ENCODE assay signal across 11 mouse cellular contexts in genomic region chr8:47241421-47242078, GRCm38 (mm10).
A peak's percentile ranks its signal among the peaks of the same experiment; 100 is the strongest.
DNase-seq lines count a peak whose midpoint lies in the region; ATAC-seq lines count a peak whose summit lies in the region.
"Had no signal": no experiment of that assay in that cellular context is flagged by ENCODE, and none has a peak within 500 bp of the region (broad histone marks: within the 10 kb centered on the region; RNA-seq: fewer than 3 reads in every experiment).

No protein-coding gene starts in this region.

- peak overlapping the region; percentile 59; the same call in 1 of the 2 replicates for H3K4me2 ChIP-seq in kidney, embryonic 15.5 days
- peak overlapping the region; percentile 64 for H3K4me2 ChIP-seq in embryonic facial prominence, embryonic 14.5 days (ENCODE audit: low read depth, low read length)
- peak overlapping the region; percentile 66 for H3K4me2 ChIP-seq in hindbrain, embryonic 16.5 days (ENCODE audit: low read length)
- peak overlapping the region; percentile 60 for H3K4me2 ChIP-seq in neural tube, embryonic 13.5 days

- no peaks in the 10 kb centered on the region for H3K27me3 ChIP-seq in kidney, embryonic 15.5 days
- no peaks in the 10 kb centered on the region for H3K27me3 ChIP-seq in embryonic facial prominence, embryonic 14.5 days (replicated peaks; ENCODE audit: control insufficient read depth, insufficient read depth, low read length)
- H3K27me3 ChIP-seq in hindbrain, embryonic 16.5 days (replicated peaks; ENCODE audit: control insufficient read depth, insufficient read depth, low read length), result no peaks in the 10 kb centered on the region
- no peaks in the 10 kb centered on the region for H3K27me3 ChIP-seq in neural tube, embryonic 13.5 days

- DNase-seq in kidney, postnatal 10 days, result no peak
- DNase-seq in embryonic facial prominence, embryonic 14.5 days (ENCODE audit: low spot score), result no peak
- DNase-seq in left cerebral cortex, adult 11 months (ENCODE audit: low spot score), result no peak
- DNase-seq in B cell, adult 2 months, result no peak
- DNase-seq: adrenal gland, postnatal 25 days; kidney, adult 8-10 months had no signal

- H3K4me3 ChIP-seq in kidney, embryonic 15.5 days (replicated peaks), result no peak overlapping the region
- H3K4me3 ChIP-seq in embryonic facial prominence, embryonic 14.5 days (ENCODE audit: low read depth, low read length), result no peak overlapping the region
- H3K4me3 ChIP-seq in hindbrain, embryonic 16.5 days (ENCODE audit: low read length), result peak overlapping the region; percentile 40
- H3K4me3 ChIP-seq in neural tube, embryonic 13.5 days, result peak overlapping the region; percentile 33
- H3K4me3 ChIP-seq: erythroblast, embryonic 14.5 days had no signal

- no peak overlapping the region for H3K9ac ChIP-seq in kidney, embryonic 15.5 days
- H3K9ac ChIP-seq in embryonic facial prominence, embryonic 14.5 days (ENCODE audit: low read depth, low read length), result peak overlapping the region; percentile 57
- peak overlapping the region; percentile 62 for H3K9ac ChIP-seq in hindbrain, embryonic 16.5 days (ENCODE audit: low read depth, low read length)
- peak overlapping the region; percentile 66 for H3K9ac ChIP-seq in neural tube, embryonic 13.5 days

- no peaks in the 10 kb centered on the region for H3K9me3 ChIP-seq in kidney, embryonic 15.5 days (replicated peaks)
- no peaks in the 10 kb centered on the region for H3K9me3 ChIP-seq in embryonic facial prominence, embryonic 14.5 days (ENCODE audit: control insufficient read depth, low read length)
- H3K9me3 ChIP-seq in hindbrain, embryonic 16.5 days (ENCODE audit: control insufficient read depth, low read length), result no peaks in the 10 kb centered on the region
- H3K9me3 ChIP-seq in neural tube, embryonic 13.5 days, result no peaks in the 10 kb centered on the region

- H3K4me1 ChIP-seq in kidney, embryonic 15.5 days, result peaks cover 34% of the 10 kb centered on the region
- peaks cover 24% of the 10 kb centered on the region for H3K4me1 ChIP-seq in embryonic facial prominence, embryonic 14.5 days (ENCODE audit: control insufficient read depth, insufficient read depth, low read length)
- peaks cover 39% of the 10 kb centered on the region for H3K4me1 ChIP-seq in hindbrain, embryonic 16.5 days (ENCODE audit: control insufficient read depth, insufficient read depth, low read depth, low read length)
- H3K4me1 ChIP-seq in neural tube, embryonic 13.5 days (replicated peaks), result peaks cover 88% of the 10 kb centered on the region

- H3K36me3 ChIP-seq in kidney, embryonic 15.5 days, result no peaks in the 10 kb centered on the region
- no peaks in the 10 kb centered on the region for H3K36me3 ChIP-seq in embryonic facial prominence, embryonic 14.5 days (ENCODE audit: control insufficient read depth, insufficient read depth, low read length)
- H3K36me3 ChIP-seq in hindbrain, embryonic 16.5 days (ENCODE audit: control insufficient read depth, insufficient read depth, low read length), result no peaks in the 10 kb centered on the region
- no peaks in the 10 kb centered on the region for H3K36me3 ChIP-seq in neural tube, embryonic 13.5 days

- 78% methylated on average over 13 of the region's 13 CpGs for WGBS in kidney, embryonic 15.5 days
- WGBS in embryonic facial prominence, embryonic 14.5 days, result 54% methylated on average over 13 of the region's 13 CpGs
- WGBS in hindbrain, embryonic 16.5 days, result 21% methylated on average over 13 of the region's 13 CpGs
- WGBS in neural tube, embryonic 13.5 days, result 30% methylated on average over 13 of the region's 13 CpGs

- no peak for ATAC-seq in kidney, embryonic 15.5 days (replicated peaks; ENCODE audit: low FRiP score)
- ATAC-seq in embryonic facial prominence, embryonic 14.5 days (ENCODE audit: low read depth), result no peak
- ATAC-seq in hindbrain, embryonic 16.5 days, result no peak
- no peak for ATAC-seq in neural tube, embryonic 13.5 days (ENCODE audit: low read depth)
- no peak for ATAC-seq in megakaryocyte progenitor cell, adult 5-6 weeks (replicated peaks; ENCODE audit: poor library complexity)

- H3K27ac ChIP-seq in kidney, embryonic 15.5 days, result no peak overlapping the region
- H3K27ac ChIP-seq in embryonic facial prominence, embryonic 14.5 days (replicated peaks; ENCODE audit: low read depth, low read length), result peak overlapping the region; percentile 31
- H3K27ac ChIP-seq in hindbrain, embryonic 16.5 days (ENCODE audit: low read depth, low read length), result peak overlapping the region; percentile 89
- peak overlapping the region; percentile 90 for H3K27ac ChIP-seq in neural tube, embryonic 13.5 days (replicated peaks)

Comparison
In these comparisons a context has a peak if more than half of its experiments do, and no peak if none do; other contexts are left out.
1. H3K4me3 ChIP-seq: peak in hindbrain, embryonic 16.5 days (single experiment) and neural tube, embryonic 13.5 days (single experiment); none in kidney, embryonic 15.5 days (single experiment) and embryonic facial prominence, embryonic 14.5 days (single experiment).
2. Peak in every context shown above with its lines, with median percentiles within 50 percentile points of each other: H3K4me2 ChIP-seq.